Mouse (Mus musculus): ENCODE measurements around the gene Nek1. TPM values are rescaled to one million over a fixed set of nuclear protein-coding genes. Genes with fewer than 3 reads are reported as not detected.
A peak's percentile ranks its signal among the peaks of the same experiment; 100 is the strongest.
"Not testable (repeated sequence)": the region's sequence is repeated elsewhere in the genome, so short reads cannot be mapped to it uniquely, and the experiment has no call there.

The Nek1 gene
- total RNA-seq, 2 experiments from 2014 or later, result 30.0 to 31.4 TPM

GRCm38 (mm10) chr8:60983688-60984079 lies 9.3 kb upstream of the Nek1 start:
- DNase-seq (ENCODE audit: low spot score in 2 of 2), result peak; percentile 57 to 66

DNA sequence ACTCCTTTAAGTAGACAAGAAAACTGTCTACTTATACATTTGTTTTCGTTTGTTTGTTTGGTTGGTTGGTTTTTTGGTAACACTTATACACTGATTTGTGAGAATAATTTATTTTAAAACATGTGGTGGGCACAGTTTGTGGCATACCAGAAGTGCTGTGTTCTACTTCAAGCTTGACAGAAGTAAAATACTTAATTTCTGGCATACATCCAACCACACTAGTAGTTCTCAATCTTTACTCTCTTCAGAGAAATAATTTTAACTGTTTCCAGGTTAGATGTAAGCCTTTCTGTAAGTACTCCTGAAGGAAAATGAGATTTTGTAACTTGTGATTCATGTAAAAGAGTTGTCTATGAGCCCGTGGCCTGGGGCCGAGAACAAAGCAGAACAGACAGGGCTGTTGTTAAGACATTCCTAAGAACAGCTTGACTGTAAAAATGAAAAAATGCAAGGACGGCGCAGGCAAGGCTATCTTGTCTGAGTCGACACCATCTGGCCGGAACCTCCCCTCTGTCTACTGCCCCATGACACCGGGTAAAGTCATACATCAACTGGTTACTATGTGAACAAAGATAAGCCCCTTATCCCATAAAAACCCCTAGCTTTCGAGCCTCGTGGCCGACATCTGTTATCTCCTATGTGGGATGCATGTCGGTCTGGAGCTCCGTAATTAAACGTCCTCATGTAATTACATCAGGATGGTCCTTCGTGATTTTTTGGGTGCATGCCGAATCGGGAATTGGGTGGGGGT lies 8.6 kb upstream of the Nek1 start:
- DNase-seq (ENCODE audit: low spot score in 2 of 2), result not testable (repeated sequence)

- no peak for DNase-seq (ENCODE audit: low spot score in 2 of 2)
Observed at GRCm38 (mm10) chr8:60992561-60992909, 460 bp upstream of the Nek1 start.

- no peak for DNase-seq (ENCODE audit: low spot score in 2 of 2)
Observed at GRCm38 (mm10) chr8:60993639-60993986, 618 bp downstream of the Nek1 start.

GRCm38 (mm10) chr8:60996468-60996867 lies 3.5 kb downstream of the Nek1 start:
- no peak for DNase-seq (ENCODE audit: low spot score in 2 of 2)

- peak; percentile 75 to 77 for DNase-seq (ENCODE audit: low spot score in 2 of 2)
Observed at GRCm38 (mm10) chr8:61041951-61042350, 49.0 kb downstream of the Nek1 start.

DNA sequence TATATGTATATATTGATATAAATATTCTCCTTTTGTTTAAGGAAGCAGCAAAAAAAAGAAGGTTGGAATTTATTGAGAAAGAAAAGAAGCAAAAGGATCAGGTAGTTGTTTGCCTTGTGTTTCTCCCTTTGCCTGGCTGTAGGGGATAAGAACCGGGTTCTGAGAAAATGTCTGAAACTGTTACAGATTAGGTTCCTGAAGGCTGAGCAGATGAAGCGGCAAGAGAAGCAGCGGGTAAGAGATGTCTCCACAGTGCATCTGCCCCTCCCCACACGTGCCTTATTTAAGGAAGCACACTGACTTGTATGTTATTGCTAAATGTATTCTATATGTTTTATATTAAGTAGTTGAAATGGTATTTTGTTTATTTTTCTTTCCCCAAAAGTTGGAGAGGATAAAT lies 50.9 kb downstream of the Nek1 start:
- no peak for DNase-seq (ENCODE audit: low spot score in 2 of 2)

DNA sequence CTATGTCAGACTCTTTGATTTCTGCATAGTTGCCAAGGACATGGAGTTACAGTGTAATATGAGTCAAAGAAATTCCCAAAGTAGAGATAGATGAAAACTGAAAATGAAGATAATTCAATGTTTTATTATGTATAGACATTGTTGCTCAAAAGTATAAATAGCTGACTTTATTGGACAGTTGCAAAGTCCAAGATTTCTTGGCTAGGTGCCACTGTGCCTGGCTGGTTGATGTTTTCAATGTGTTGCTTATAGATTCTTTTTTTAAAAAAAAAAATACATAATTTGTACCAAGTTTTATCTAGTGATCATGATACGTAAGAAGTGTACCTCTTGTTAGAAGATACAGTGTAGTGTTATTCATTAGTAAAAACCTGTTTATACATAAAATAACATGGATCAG lies 53.8 kb downstream of the Nek1 start:
- no peak for DNase-seq (ENCODE audit: low spot score in 2 of 2)

DNA sequence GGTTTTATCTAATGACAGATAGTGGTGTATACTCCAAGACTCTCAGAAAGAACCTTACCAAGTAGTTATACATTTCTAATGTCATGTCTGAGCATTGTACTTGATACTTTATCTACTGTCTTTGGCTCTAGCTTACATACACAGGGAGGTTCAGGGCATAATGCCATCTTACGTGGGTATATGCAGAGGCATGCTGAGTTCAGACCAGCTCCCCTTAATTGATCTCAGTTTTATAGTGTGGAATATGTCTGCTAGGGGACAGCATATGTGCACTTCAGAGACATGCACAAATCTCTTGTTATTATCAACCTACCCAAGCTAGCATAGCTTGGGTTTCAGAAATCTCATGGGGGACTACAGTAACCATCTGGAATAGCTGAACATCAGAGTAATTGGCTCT lies 60.0 kb downstream of the Nek1 start:
- DNase-seq (ENCODE audit: low spot score in 2 of 2), result no peak

- DNase-seq (ENCODE audit: low spot score in 2 of 2), result no peak
Observed at GRCm38 (mm10) chr8:61054313-61054712, 61.3 kb downstream of the Nek1 start.

DNA sequence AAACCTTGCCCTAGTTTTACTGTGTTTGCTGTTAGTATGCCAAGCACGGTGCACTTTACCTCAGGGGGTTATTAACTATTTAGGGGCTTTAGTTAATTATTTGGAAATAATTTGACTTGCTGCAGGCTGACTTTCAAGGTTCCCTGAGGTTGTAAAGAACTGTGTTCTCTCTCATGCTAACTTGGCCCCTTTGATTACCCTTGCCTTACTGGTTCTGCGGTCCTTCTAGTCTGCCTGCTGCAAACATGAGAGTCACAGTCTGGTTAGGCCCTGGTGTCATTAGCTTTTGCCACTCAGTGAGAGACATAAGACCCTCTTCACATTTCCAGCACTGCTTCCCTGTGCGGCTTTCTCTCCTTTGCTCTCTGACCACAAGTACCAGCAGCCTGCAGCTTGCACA lies 64.0 kb downstream of the Nek1 start:
- DNase-seq (ENCODE audit: low spot score in 2 of 2), result no peak

GRCm38 (mm10) chr8:61059143-61059542 lies 66.1 kb downstream of the Nek1 start:
- DNase-seq (ENCODE audit: low spot score in 2 of 2), result no peak

DNA sequence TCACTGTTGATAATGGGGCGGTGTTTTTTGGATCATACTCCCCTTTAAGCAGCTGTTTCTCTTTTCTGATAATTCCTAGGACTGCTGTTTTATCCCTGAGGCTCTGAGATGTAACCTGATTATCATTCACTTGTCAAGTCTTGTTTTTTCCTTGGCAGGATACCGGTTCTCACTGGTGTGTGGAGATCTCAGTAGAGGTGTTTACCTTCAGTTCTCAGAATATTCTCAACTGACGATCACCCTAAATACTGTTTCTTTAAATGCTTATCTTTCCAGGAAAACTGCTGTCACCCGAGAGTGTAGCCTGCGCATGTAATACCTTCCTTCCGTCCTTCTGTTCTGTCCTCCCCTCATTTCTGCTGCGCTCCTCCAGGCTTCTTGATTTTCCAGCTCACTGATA lies 67.4 kb downstream of the Nek1 start:
- no peak for DNase-seq (ENCODE audit: low spot score in 2 of 2)

DNA sequence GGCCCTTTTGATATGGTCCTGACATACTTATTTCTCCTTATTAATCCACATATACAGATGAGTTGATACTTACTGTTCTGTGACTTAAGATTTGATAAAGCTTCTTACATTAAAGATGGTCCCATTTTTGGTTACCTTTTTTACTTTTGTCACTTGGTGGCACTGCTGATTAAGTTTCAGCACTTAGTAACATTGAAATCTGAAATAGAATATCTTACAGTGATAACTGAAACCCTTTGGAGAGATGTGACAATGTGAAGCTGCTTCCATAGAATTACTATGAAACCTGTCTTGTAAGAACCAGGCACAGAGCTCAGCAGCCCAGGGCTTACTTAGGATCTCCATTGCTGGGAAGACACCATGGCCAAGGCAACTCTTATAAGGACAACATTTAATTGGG lies 82.1 kb downstream of the Nek1 start:
- no peak for DNase-seq (ENCODE audit: low spot score in 2 of 2)

DNA sequence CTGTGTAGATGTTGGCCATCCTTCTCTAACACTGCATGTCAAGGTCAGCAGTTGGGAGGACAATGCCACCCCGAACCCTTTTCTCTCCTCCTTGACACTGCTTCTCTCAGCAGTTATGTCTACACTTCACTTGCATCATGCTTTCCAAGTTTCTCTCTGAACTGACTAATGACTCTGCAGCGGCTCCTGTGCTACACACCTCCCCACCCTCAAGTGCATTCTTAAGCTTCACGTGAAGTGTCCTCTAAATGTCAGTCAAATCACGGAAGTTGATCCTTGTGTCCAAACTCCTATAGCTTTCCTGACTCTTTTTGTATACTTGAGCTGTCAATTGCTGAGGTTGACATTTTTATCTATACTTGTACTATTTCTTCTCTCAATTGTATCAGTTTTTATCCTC lies 117.5 kb downstream of the Nek1 start:
- DNase-seq (ENCODE audit: low spot score in 2 of 2), result no peak

GRCm38 (mm10) chr8:61111940-61112339 lies 118.9 kb downstream of the Nek1 start:
- no peak for DNase-seq (ENCODE audit: low spot score in 2 of 2)

GRCm38 (mm10) chr8:61121631-61122030 lies 128.6 kb downstream of the Nek1 start:
- DNase-seq (ENCODE audit: low spot score in 2 of 2), result no peak

GRCm38 (mm10) chr8:61127299-61127861 lies 134.4 kb downstream of the Nek1 start:
- no peak for DNase-seq (ENCODE audit: low spot score in 2 of 2)

DNA sequence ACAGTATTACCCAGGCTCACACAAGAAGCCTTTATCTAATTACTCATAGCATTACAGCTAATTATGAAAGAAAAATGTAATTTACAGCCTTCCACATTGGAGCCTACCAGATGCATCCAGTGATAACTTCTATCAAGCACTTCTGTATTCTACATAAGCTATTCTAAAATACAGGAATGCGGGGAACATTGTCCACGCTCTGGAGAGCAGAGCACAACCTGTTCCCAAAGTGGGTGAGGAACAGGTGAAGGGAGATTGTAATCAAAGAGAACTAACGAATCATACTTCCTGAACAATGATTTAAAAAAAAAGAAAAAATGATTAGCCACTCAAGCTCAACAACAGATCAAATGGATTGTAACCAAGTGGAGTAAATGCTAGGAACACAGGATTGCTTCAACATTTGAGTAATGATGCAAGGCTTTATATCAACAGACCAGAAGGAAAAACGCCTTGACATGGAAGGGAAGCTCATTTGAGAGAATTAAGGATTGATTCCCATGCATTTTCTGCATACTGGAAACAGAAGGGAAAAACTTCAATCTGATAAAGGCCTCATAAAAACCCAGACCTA lies 139.7 kb downstream of the Nek1 start:
- DNase-seq (ENCODE audit: low spot score in 2 of 2), result no peak

GRCm38 (mm10) chr8:61141869-61142268 lies 148.9 kb downstream of the Nek1 start:
- DNase-seq (ENCODE audit: low spot score in 2 of 2), result no peak

DNA sequence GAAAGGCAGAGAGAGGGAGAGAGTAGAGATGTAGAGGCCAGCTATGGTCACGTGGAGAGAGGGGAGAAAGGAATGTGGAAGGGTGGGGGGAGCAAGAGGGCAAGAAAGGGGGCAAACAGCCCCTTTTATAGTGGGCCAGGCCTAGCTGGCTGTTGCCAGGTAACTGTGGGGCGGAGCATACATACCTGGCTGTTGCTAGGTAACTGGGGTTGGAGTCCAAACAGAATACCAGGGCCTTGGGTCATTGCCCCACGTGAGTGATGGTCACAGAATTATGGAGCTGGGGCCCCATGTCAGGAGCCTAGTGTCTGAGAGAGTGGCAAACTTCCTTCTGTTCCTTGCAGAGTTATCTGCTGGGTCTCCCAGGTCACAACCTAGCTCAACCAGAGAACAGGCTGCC lies 149.3 kb downstream of the Nek1 start:
- DNase-seq (ENCODE audit: low spot score in 2 of 2), result no peak

GRCm38 (mm10) chr8:61142845-61143244 lies 149.8 kb downstream of the Nek1 start:
- DNase-seq (ENCODE audit: low spot score in 2 of 2), result no peak

- no peak for DNase-seq (ENCODE audit: low spot score in 2 of 2)
Observed at GRCm38 (mm10) chr8:61148728-61149127, 155.7 kb downstream of the Nek1 start.

Measured in layer of hippocampus, postnatal 10 days (tissue).